In genomic region chr13:30501860-30502395, GRCm38 (mm10) we compare ENCODE assay signal across 8 mouse cellular contexts. TPM values are rescaled to one million over a fixed set of nuclear protein-coding genes. Genes with fewer than 3 reads are reported as not detected.
DNase-seq lines count a peak whose midpoint lies in the region; ATAC-seq and TF ChIP-seq lines count a peak whose summit lies in the region.

No protein-coding gene starts in this region.

- no peak for DNase-seq in heart, adult 9 months (ENCODE audit: low spot score in 2 of 2)
- DNase-seq in midbrain, postnatal 0 days (ENCODE audit: low spot score), result peak; percentile 56
- DNase-seq in brain, embryonic 14.5 days (ENCODE audit: low read depth), result peak; percentile 57
- DNase-seq in splenic B cell, adult 2 months (ENCODE audit: low read depth, low spot score), result peak; percentile 57
- DNase-seq in urinary bladder, adult 2 months (ENCODE audit: low spot score), result no peak

- no peak overlapping the region for H3K4me3 ChIP-seq in heart, embryonic 12.5 days
- H3K4me3 ChIP-seq in midbrain, postnatal 0 days (ENCODE audit: low read depth, low read length), result no peak overlapping the region
- H3K4me3 ChIP-seq in midbrain, embryonic 16.5 days (ENCODE audit: low read depth, low read length), result no peak overlapping the region
- H3K4me3 ChIP-seq in neural tube, embryonic 15.5 days (replicated peaks), result no peak overlapping the region

- peaks cover 3% of the 10 kb centered on the region; the same call in 1 of the 2 replicates for H3K4me1 ChIP-seq in heart, embryonic 12.5 days (replicated peaks)
- no peaks in the 10 kb centered on the region for H3K4me1 ChIP-seq in midbrain, postnatal 0 days (ENCODE audit: insufficient read depth, low read length)
- H3K4me1 ChIP-seq in midbrain, embryonic 16.5 days (ENCODE audit: control insufficient read depth, insufficient read depth, low read length), result no peaks in the 10 kb centered on the region
- no peaks in the 10 kb centered on the region for H3K4me1 ChIP-seq in neural tube, embryonic 15.5 days

- H3K9me3 ChIP-seq in heart, embryonic 12.5 days (replicated peaks), result no peaks in the 10 kb centered on the region
- no peaks in the 10 kb centered on the region for H3K9me3 ChIP-seq in midbrain, postnatal 0 days (ENCODE audit: low read length)
- H3K9me3 ChIP-seq in midbrain, embryonic 16.5 days (replicated peaks; ENCODE audit: control insufficient read depth, low read length, poor library complexity, severe bottlenecking), result no peaks in the 10 kb centered on the region
- H3K9me3 ChIP-seq in neural tube, embryonic 15.5 days (replicated peaks), result no peaks in the 10 kb centered on the region

- H3K9ac ChIP-seq in heart, embryonic 12.5 days, result no peak overlapping the region; the same call in 1 of the 2 replicates
- no peak overlapping the region for H3K9ac ChIP-seq in midbrain, postnatal 0 days (replicated peaks; ENCODE audit: low read length, poor library complexity, severe bottlenecking)
- no peak overlapping the region for H3K9ac ChIP-seq in midbrain, embryonic 16.5 days (ENCODE audit: low read depth, low read length)
- H3K9ac ChIP-seq in neural tube, embryonic 15.5 days (replicated peaks), result no peak overlapping the region

- no peak for TF ChIP-seq POLR2A in brain, embryonic 14.5 days (IDR thresholded peaks at IDR 0.05; ENCODE audit: borderline replicate concordance, extremely low read depth, insufficient read depth, insufficient read length, poor library complexity, severe bottlenecking)

- H3K4me2 ChIP-seq in heart, embryonic 12.5 days, result peak overlapping the region; percentile 46; the same call in 1 of the 2 replicates
- H3K4me2 ChIP-seq in midbrain, postnatal 0 days (ENCODE audit: low read depth, low read length, poor library complexity, severe bottlenecking), result no peak overlapping the region
- no peak overlapping the region for H3K4me2 ChIP-seq in midbrain, embryonic 16.5 days (ENCODE audit: low read length)
- H3K4me2 ChIP-seq in neural tube, embryonic 15.5 days, result no peak overlapping the region

- no peaks in the 10 kb centered on the region for H3K27me3 ChIP-seq in heart, embryonic 12.5 days (replicated peaks)
- H3K27me3 ChIP-seq in midbrain, postnatal 0 days (ENCODE audit: insufficient read depth, low read length), result no peaks in the 10 kb centered on the region
- H3K27me3 ChIP-seq in midbrain, embryonic 16.5 days (ENCODE audit: control insufficient read depth, insufficient read depth, low read depth, low read length), result no peaks in the 10 kb centered on the region
- H3K27me3 ChIP-seq in splenic B cell, adult 2 months (ENCODE audit: control insufficient read depth, insufficient read depth, low read length, poor library complexity, severe bottlenecking), result no peaks in the 10 kb centered on the region
- H3K27me3 ChIP-seq in neural tube, embryonic 15.5 days (replicated peaks), result no peaks in the 10 kb centered on the region

- H3K27ac ChIP-seq in heart, embryonic 12.5 days (ENCODE audit: poor library complexity, severe bottlenecking), result no peak overlapping the region
- H3K27ac ChIP-seq in midbrain, postnatal 0 days (ENCODE audit: low read depth, low read length), result no peak overlapping the region
- H3K27ac ChIP-seq in midbrain, embryonic 16.5 days (ENCODE audit: low read length), result no peak overlapping the region
- no peak overlapping the region for H3K27ac ChIP-seq in neural tube, embryonic 15.5 days (replicated peaks)

- 22% methylated on average over 7 of the region's 7 CpGs for WGBS in heart, embryonic 12.5 days
- 34% methylated on average over 7 of the region's 7 CpGs for WGBS in midbrain, postnatal 0 days
- 34% methylated on average over 7 of the region's 7 CpGs for WGBS in midbrain, embryonic 16.5 days
- WGBS in neural tube, embryonic 15.5 days, result 40% methylated on average over 7 of the region's 7 CpGs

- H3K36me3 ChIP-seq in heart, embryonic 12.5 days, result no peaks in the 10 kb centered on the region
- no peaks in the 10 kb centered on the region for H3K36me3 ChIP-seq in midbrain, postnatal 0 days (ENCODE audit: insufficient read depth, low read length)
- H3K36me3 ChIP-seq in midbrain, embryonic 16.5 days (ENCODE audit: control insufficient read depth, insufficient read depth, low read length), result no peaks in the 10 kb centered on the region
- H3K36me3 ChIP-seq in splenic B cell, adult 2 months (ENCODE audit: control insufficient read depth, insufficient read depth, low read length, poor library complexity, severe bottlenecking), result no peaks in the 10 kb centered on the region
- H3K36me3 ChIP-seq in neural tube, embryonic 15.5 days, result no peaks in the 10 kb centered on the region

- no peak for ATAC-seq in heart, embryonic 12.5 days (ENCODE audit: insufficient number of reproducible peaks, low FRiP score)
- ATAC-seq in midbrain, postnatal 0 days (ENCODE audit: low FRiP score), result no peak
- ATAC-seq in midbrain, embryonic 16.5 days, result no peak
- no peak for ATAC-seq in neural tube, embryonic 15.5 days (ENCODE audit: low FRiP score)

- peak; percentile 83 for TF ChIP-seq CTCF in midbrain, postnatal 0 days (IDR thresholded peaks at IDR 0.05)
- peak; percentile 59; the same call in 1 of the 2 replicates for TF ChIP-seq CTCF in brain, embryonic 14.5 days (IDR thresholded peaks at IDR 0.05; ENCODE audit: borderline replicate concordance, extremely low read depth, insufficient read depth, insufficient read length)

RNA-seq across cellular contexts. Expression of gene Uqcrfs1, which starts 43.2 kb away (rescaled TPM):
- 501 and 526 TPM in 2 replicates for polyA plus RNA-seq in heart, embryonic 12.5 days (2016; fragmentation: Nextera tagmentation; extraction: Ambion mirVana)
- 201 and 202 TPM in 2 replicates for total RNA-seq in midbrain, postnatal 0 days (2014; rRNA removed)
- polyA plus RNA-seq in midbrain, postnatal 0 days (2015; fragmentation: Nextera tagmentation; extraction: Ambion mirVana), result 344 and 349 TPM in 2 replicates
- 270 and 283 TPM in 2 replicates for polyA plus RNA-seq in midbrain, embryonic 16.5 days (2015; fragmentation: Nextera tagmentation; extraction: Ambion mirVana)
- polyA plus RNA-seq in brain, embryonic 14.5 days (2012; rRNA removed), result 149 and 173 TPM in 2 replicates
- 300 and 323 TPM in 2 replicates for polyA plus RNA-seq in neural tube, embryonic 15.5 days (2015; fragmentation: Nextera tagmentation; extraction: Ambion mirVana)
- polyA plus RNA-seq in urinary bladder, adult 2 months (2012; rRNA removed), result 127 and 137 TPM in 2 replicates

Comparison
In these comparisons a context has a peak if more than half of its experiments do, and no peak if none do; other contexts are left out.
1. DNase-seq: peak in midbrain, postnatal 0 days (single experiment), brain, embryonic 14.5 days (single experiment) and splenic B cell, adult 2 months (single experiment); none in heart, adult 9 months (0 of 2) and urinary bladder, adult 2 months (single experiment).